Comparison of ENCODE assay signal across 8 mouse cellular contexts in the genomic region with DNA sequence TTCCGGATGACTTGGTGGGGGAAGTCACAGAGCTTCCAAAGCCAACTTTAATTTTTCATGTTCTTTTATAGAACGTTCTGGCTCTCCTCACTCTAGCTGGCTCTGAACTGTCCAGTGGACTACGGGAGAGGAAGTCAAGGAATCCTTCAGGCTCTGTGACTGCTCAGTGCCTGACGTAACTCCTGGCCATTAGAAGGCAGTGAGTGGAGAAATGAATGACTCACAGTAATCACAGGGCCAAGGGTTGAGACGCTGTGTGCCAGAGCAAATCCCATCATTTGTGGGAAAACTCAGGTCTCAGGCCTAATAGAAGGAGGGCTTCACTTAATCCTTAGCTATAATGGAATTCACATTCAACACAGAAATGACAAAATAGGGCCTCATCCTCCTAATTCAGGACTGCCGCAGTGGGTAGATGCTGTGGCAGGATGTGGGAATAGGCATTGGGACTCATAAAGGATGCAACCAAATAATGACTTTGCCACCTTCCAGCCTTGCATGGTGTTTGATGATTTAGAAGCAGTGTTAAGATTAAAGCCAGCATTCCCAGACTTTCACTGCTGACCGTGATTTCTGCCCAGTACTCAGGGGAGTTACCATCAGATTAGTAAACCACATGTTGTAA.
A peak's percentile ranks its signal among the peaks of the same experiment; 100 is the strongest.
DNase-seq lines count a peak whose midpoint lies in the region; ATAC-seq and TF ChIP-seq lines count a peak whose summit lies in the region.

No protein-coding gene starts in this region.

- H3K4me1 ChIP-seq in lung, adult 2 months (ENCODE audit: control insufficient read depth, insufficient read depth, low read length): no peaks in the 10 kb centered on the region

- no peaks in the 10 kb centered on the region for H3K79me2 ChIP-seq in myocyte (ENCODE audit: control insufficient read depth, insufficient read depth)

- TF ChIP-seq POLR2A in lung, adult 2 months (IDR thresholded peaks at IDR 0.05; ENCODE audit: borderline replicate concordance, extremely low read depth, low read depth, low read length): no peak
- no peak for TF ChIP-seq POLR2A in myocyte (IDR thresholded peaks at IDR 0.05; ENCODE audit: insufficient read length, low read depth)

- ATAC-seq in inflammation-experienced regulatory T-cells, adult 6 months: no peak

- H3K36me3 ChIP-seq in myocyte (ENCODE audit: control insufficient read depth, insufficient read depth): no peaks in the 10 kb centered on the region

- 58% methylated on average over 7 of the region's 7 CpGs for WGBS in lung, adult 2 months

- H3K27me3 ChIP-seq in myocyte (ENCODE audit: control insufficient read depth, insufficient read depth, insufficient read length): no peaks in the 10 kb centered on the region

- peak; percentile 4 to 27 for DNase-seq in lung, adult 18-20 months
- DNase-seq in lung, adult 2 months: no peak
- peak; percentile 8 for DNase-seq in adrenal gland, postnatal 25 days
- DNase-seq in heart, adult 9 months (ENCODE audit: low spot score in 2 of 2): peak; percentile 75 to 87
- no peak for DNase-seq in layer of hippocampus, adult 18-20 months (ENCODE audit: low spot score in 2 of 2)
- no peak for DNase-seq in ovary, postnatal 10 days (ENCODE audit: low spot score)

- peak overlapping the region; percentile 51 for H3K4me2 ChIP-seq in myocyte (ENCODE audit: low read depth)

- no peak overlapping the region for H3K4me3 ChIP-seq in lung, adult 2 months (replicated peaks; ENCODE audit: extremely low read depth, low read depth, low read length)
- no peak overlapping the region for H3K4me3 ChIP-seq in myocyte

- TF ChIP-seq CTCF in lung, adult 2 months (IDR thresholded peaks at IDR 0.05; ENCODE audit: insufficient read depth, low read length): no peak

- no peak overlapping the region for H3ac ChIP-seq in myocyte (ENCODE audit: control insufficient read depth, insufficient read length)

TF ChIP-seq in myocyte, 11 proteins besides CTCF, POLR2A, EP300 and RAD21:
- no peak for TF ChIP-seq MYOD1 (IDR thresholded peaks at IDR 0.05; ENCODE audit: control insufficient read depth in 1 of 3, insufficient read length in 2 of 3, low read depth in 2 of 3)
- TF ChIP-seq MAX (IDR thresholded peaks at IDR 0.05; ENCODE audit: low read depth): no peak
- TF ChIP-seq E2F4 (IDR thresholded peaks at IDR 0.05; ENCODE audit: insufficient read depth): no peak
- TF ChIP-seq MYOG (IDR thresholded peaks at IDR 0.05; ENCODE audit: control insufficient read depth in 1 of 3, insufficient read depth in 1 of 3, insufficient read length in 2 of 3, low read depth in 2 of 3): no peak
- TF ChIP-seq USF1 (IDR thresholded peaks at IDR 0.05; ENCODE audit: low read depth): no peak
- TF ChIP-seq CEBPB (IDR thresholded peaks at IDR 0.05; ENCODE audit: insufficient read depth, poor library complexity, severe bottlenecking): peak; percentile 72; the same call in 1 of the 2 replicates

Comparison
In these comparisons a context has a peak if more than half of its experiments do, and no peak if none do; other contexts are left out.
1. DNase-seq: peak in lung, adult 18-20 months (2 of 2), adrenal gland, postnatal 25 days (single experiment) and heart, adult 9 months (2 of 2); none in lung, adult 2 months (single experiment), layer of hippocampus, adult 18-20 months (0 of 2) and ovary, postnatal 10 days (single experiment).